Mouse (Mus musculus) spleen, adult 2 months (tissue): ENCODE results near the gene Dpep2nb.

Source experiments
- CTCF ChIP-seq: fragments of 200-500 bp; IDR thresholded peaks from 2 replicates; pipeline ENCODE4 v1.5.1; 2011; ENCODE audit warnings: mild to moderate bottlenecking, inconsistent platforms; ENCODE audit not compliant: insufficient read depth, insufficient read length, insufficient replicate concordance; ENCODE audit errors: extremely low read depth
- POLR2A ChIP-seq: fragments of 200-500 bp; IDR thresholded peaks from 2 replicates; pipeline ENCODE4 v1.6.1; 2011; ENCODE audit warnings: low read depth, low read length, inconsistent platforms

- TF ChIP-seq CTCF, result no peak
- no peak for TF ChIP-seq POLR2A
These were observed 11.4 kb upstream of the Dpep2nb start for GRCm38 (mm10) chr8:106017130-106017529.
